Mouse (Mus musculus): ENCODE data around the gene Mief1. TPM values are rescaled to one million over a fixed set of nuclear protein-coding genes. Genes with fewer than 3 reads are reported as not detected.

Gene Mief1
- total and polyA plus RNA-seq, 2 experiments = 13.4 to 17.1 TPM

DNA sequence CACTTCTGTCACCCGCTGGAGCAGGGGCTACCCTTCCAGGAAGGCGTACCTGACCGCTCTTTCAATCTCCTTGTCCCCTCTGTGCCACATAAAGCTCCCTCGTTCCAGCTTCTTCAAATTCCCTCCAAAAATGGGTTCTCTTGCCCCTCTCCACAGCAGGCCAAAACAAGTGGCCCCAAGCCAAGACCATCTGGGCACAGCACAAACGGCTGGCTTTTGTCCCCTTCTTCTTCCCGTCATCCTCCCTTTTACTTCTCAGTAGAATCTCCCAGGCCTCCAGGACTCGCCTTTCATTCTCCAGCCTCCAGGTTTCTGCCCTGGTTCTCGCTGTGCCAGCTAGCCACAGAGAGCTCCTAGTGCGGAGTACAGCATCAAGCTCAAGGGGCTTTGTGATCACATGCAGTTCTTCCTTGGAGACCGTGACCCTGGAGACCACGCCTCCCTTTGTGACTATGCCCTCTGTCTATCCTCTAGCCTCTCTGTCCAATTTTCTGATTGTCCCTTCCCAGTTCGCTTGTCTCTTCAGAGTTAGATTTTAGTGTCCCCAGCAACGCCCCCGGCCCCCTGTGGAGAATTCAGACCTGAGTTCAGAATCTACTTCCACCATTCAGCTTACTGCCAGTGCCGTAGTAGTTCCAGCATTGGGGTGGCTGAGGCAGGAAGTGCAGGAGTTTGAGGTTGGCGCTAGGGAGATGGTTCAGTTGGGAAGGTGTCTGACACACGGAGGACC is 5.6 kb upstream of the Mief1 start:
- Histone ChIP-seq H3K4me1 (ENCODE audit: control insufficient read depth, insufficient read depth, low read length) (peaks cover 3% of the 10 kb centered on the region; the same call in 1 of the 2 replicates), H3K9ac (ENCODE audit: low read depth, low read length) (no peak overlapping the region), H3K27me3 (ENCODE audit: control insufficient read depth, insufficient read depth, low read length) (no peaks in the 10 kb centered on the region), H3K36me3 (ENCODE audit: control insufficient read depth, insufficient read depth, low read length) (no peaks in the 10 kb centered on the region), H3K4me3 (ENCODE audit: insufficient read depth, low read depth, low read length) (no peak overlapping the region), H3K79me2 (ENCODE audit: control insufficient read depth, insufficient read depth, low read length) (no peaks in the 10 kb centered on the region), H3K27ac (replicated peaks; ENCODE audit: insufficient read depth, low read depth, low read length) (no peak overlapping the region)
- no peak for DNase-seq (ENCODE audit: extremely low read depth, low read depth, low spot score)
- WGBS = 89% methylated on average over 17 of the region's 17 CpGs
- TF ChIP-seq CTCF (IDR thresholded peaks at IDR 0.05; ENCODE audit: low read depth, low read length) (no peak), POLR2A (IDR thresholded peaks at IDR 0.05; ENCODE audit: extremely low read depth, insufficient read depth, low read length) (no peak)

- WGBS = 79% methylated on average over 2 of the region's 2 CpGs
- Histone ChIP-seq H3K36me3 (ENCODE audit: control insufficient read depth, insufficient read depth, low read length) (peaks cover 15% of the 10 kb centered on the region), H3K4me3 (ENCODE audit: insufficient read depth, low read depth, low read length) (no peak overlapping the region), H3K4me1 (ENCODE audit: control insufficient read depth, insufficient read depth, low read length) (peaks cover 9% of the 10 kb centered on the region), H3K9ac (ENCODE audit: low read depth, low read length) (no peak overlapping the region), H3K27me3 (ENCODE audit: control insufficient read depth, insufficient read depth, low read length) (no peaks in the 10 kb centered on the region), H3K79me2 (ENCODE audit: control insufficient read depth, insufficient read depth, low read length) (peaks cover 18% of the 10 kb centered on the region), H3K27ac (replicated peaks; ENCODE audit: insufficient read depth, low read depth, low read length) (no peak overlapping the region)
- TF ChIP-seq CTCF (IDR thresholded peaks at IDR 0.05; ENCODE audit: low read depth, low read length) (no peak), POLR2A (IDR thresholded peaks at IDR 0.05; ENCODE audit: extremely low read depth, insufficient read depth, low read length) (no peak)
- DNase-seq (ENCODE audit: extremely low read depth, low read depth, low spot score) = no peak
Measured at GRCm38 (mm10) chr15:80232331-80232730, 1.5 kb upstream of the Mief1 start.

GRCm38 (mm10) chr15:80233053-80233452 is 765 bp upstream of the Mief1 start:
- no peak for DNase-seq (ENCODE audit: extremely low read depth, low read depth, low spot score)
- TF ChIP-seq CTCF (IDR thresholded peaks at IDR 0.05; ENCODE audit: low read depth, low read length) (no peak), POLR2A (IDR thresholded peaks at IDR 0.05; ENCODE audit: extremely low read depth, insufficient read depth, low read length) (no peak)
- Histone ChIP-seq H3K9ac (ENCODE audit: low read depth, low read length) (no peak overlapping the region), H3K27ac (replicated peaks; ENCODE audit: insufficient read depth, low read depth, low read length) (peak overlapping the region; percentile 70), H3K27me3 (ENCODE audit: control insufficient read depth, insufficient read depth, low read length) (no peaks in the 10 kb centered on the region), H3K36me3 (ENCODE audit: control insufficient read depth, insufficient read depth, low read length) (peaks cover 19% of the 10 kb centered on the region), H3K79me2 (ENCODE audit: control insufficient read depth, insufficient read depth, low read length) (peaks cover 21% of the 10 kb centered on the region), H3K4me3 (ENCODE audit: insufficient read depth, low read depth, low read length) (no peak overlapping the region), H3K4me1 (ENCODE audit: control insufficient read depth, insufficient read depth, low read length) (peaks cover 11% of the 10 kb centered on the region)
- 82% methylated on average over 4 of the region's 4 CpGs for WGBS

GRCm38 (mm10) chr15:80235535-80235934 is 1.7 kb downstream of the Mief1 start, which contains the start of gene AC140267.1:
TSS of gene AC140267.1 (plus strand) at chr15:80235835.
- H3K27me3 ChIP-seq (ENCODE audit: control insufficient read depth, insufficient read depth, low read length) = no peaks in the 10 kb centered on the region
- H3K9ac ChIP-seq (ENCODE audit: low read depth, low read length) = peak within 1 kb of the TSS; percentile 93
- peaks cover 23% of the 10 kb centered on the region for H3K79me2 ChIP-seq (ENCODE audit: control insufficient read depth, insufficient read depth, low read length)
- 97% methylated on average over 9 of the region's 9 CpGs for WGBS
- peaks cover 34% of the 10 kb centered on the region for H3K36me3 ChIP-seq (ENCODE audit: control insufficient read depth, insufficient read depth, low read length)
- H3K4me3 ChIP-seq (ENCODE audit: insufficient read depth, low read depth, low read length) = peak within 1 kb of the TSS; percentile 97
- H3K4me1 ChIP-seq (ENCODE audit: control insufficient read depth, insufficient read depth, low read length) = peaks cover 11% of the 10 kb centered on the region
- peak within 1 kb of the TSS; percentile 89; the same call in 1 of the 2 replicates for H3K27ac ChIP-seq (replicated peaks; ENCODE audit: insufficient read depth, low read depth, low read length)
- no peak for DNase-seq (ENCODE audit: extremely low read depth, low read depth, low spot score)
- TF ChIP-seq POLR2A (IDR thresholded peaks at IDR 0.05; ENCODE audit: extremely low read depth, insufficient read depth, low read length) = no peak

DNA sequence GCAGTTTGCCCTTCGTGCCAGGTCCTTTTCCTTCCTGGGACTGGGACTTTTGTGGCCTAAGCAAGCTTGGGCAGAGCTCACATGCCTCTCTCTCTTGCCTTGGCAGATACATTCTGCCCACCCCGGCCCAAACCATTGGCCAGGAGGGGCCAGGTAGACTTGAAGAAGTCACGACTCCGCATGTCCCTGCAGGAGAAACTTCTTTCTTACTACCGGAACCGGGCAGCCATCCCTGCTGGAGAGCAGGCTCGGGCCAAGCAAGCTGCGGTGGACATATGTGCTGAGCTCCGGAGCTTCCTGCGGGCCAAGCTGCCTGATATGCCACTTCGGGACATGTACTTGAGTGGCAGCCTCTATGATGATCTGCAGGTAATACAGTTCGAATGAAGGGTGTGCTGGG is 14.3 kb downstream of the Mief1 start:
- DNase-seq (ENCODE audit: extremely low read depth, low read depth, low spot score) = no peak
- no peak overlapping the region for H3K4me3 ChIP-seq (ENCODE audit: insufficient read depth, low read depth, low read length)
- H3K27ac ChIP-seq (replicated peaks; ENCODE audit: insufficient read depth, low read depth, low read length) = peak overlapping the region; percentile 96
- peaks cover 42% of the 10 kb centered on the region for H3K36me3 ChIP-seq (ENCODE audit: control insufficient read depth, insufficient read depth, low read length)
- no peaks in the 10 kb centered on the region for H3K79me2 ChIP-seq (ENCODE audit: control insufficient read depth, insufficient read depth, low read length)
- H3K9ac ChIP-seq (ENCODE audit: low read depth, low read length) = no peak overlapping the region; the same call in 1 of the 2 replicates
- peaks cover 29% of the 10 kb centered on the region for H3K4me1 ChIP-seq (ENCODE audit: control insufficient read depth, insufficient read depth, low read length)
- H3K27me3 ChIP-seq (ENCODE audit: control insufficient read depth, insufficient read depth, low read length) = no peaks in the 10 kb centered on the region
- WGBS = 96% methylated on average over 12 of the region's 12 CpGs
- no peak for TF ChIP-seq POLR2A (IDR thresholded peaks at IDR 0.05; ENCODE audit: extremely low read depth, insufficient read depth, low read length)
- no peak for TF ChIP-seq CTCF (IDR thresholded peaks at IDR 0.05; ENCODE audit: low read depth, low read length)

DNA sequence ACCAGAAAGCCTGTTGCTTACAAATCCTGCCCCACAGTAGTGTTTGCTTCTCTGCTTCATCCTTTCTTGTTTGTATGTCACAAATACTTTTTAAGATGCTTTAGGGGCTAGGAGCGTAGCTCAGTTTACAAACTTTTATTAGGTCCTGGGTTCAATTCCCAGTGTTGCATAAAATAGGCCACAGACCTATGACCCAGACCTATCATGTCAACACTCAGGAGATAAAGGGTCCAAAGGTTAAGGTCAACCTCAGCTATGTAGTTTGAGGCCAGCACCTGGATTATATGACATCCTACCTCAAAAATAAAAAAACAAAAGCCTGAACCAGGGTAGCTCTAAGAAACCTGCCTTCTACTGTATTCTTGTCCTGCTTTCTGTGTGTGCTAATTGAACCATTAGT is 14.8 kb downstream of the Mief1 start:
- DNase-seq (ENCODE audit: extremely low read depth, low read depth, low spot score) = peak; percentile 89
- no peaks in the 10 kb centered on the region for H3K27me3 ChIP-seq (ENCODE audit: control insufficient read depth, insufficient read depth, low read length)
- H3K36me3 ChIP-seq (ENCODE audit: control insufficient read depth, insufficient read depth, low read length) = peaks cover 42% of the 10 kb centered on the region
- no peaks in the 10 kb centered on the region for H3K79me2 ChIP-seq (ENCODE audit: control insufficient read depth, insufficient read depth, low read length)
- 46% methylated on average over 1 of the region's 1 CpGs for WGBS
- TF ChIP-seq POLR2A (IDR thresholded peaks at IDR 0.05; ENCODE audit: extremely low read depth, insufficient read depth, low read length) = no peak
- no peak for TF ChIP-seq CTCF (IDR thresholded peaks at IDR 0.05; ENCODE audit: low read depth, low read length)
- H3K4me1 ChIP-seq (ENCODE audit: control insufficient read depth, insufficient read depth, low read length) = peaks cover 30% of the 10 kb centered on the region
- H3K9ac ChIP-seq (ENCODE audit: low read depth, low read length) = no peak overlapping the region
- peak overlapping the region; percentile 96 for H3K27ac ChIP-seq (replicated peaks; ENCODE audit: insufficient read depth, low read depth, low read length)
- H3K4me3 ChIP-seq (ENCODE audit: insufficient read depth, low read depth, low read length) = no peak overlapping the region
